In genomic region chr13:100014906-100015895, GRCm38 (mm10) we compare ENCODE assay signal across 7 mouse cellular contexts. TPM values are rescaled to one million over a fixed set of nuclear protein-coding genes. Genes with fewer than 3 reads are reported as not detected.
DNase-seq lines count a peak whose midpoint lies in the region; ATAC-seq and TF ChIP-seq lines count a peak whose summit lies in the region.

Gene Mccc2 (minus strand): TSS chr13:100015639.

- H3K36me3 ChIP-seq in embryonic facial prominence, embryonic 10.5 days (replicated peaks), result peaks cover 5% of the 10 kb centered on the region
- H3K36me3 ChIP-seq in intestine, postnatal 0 days (ENCODE audit: control insufficient read depth, insufficient read depth), result 0 out of 2 replicates have a peak, but pooled peaks cover 3% of the 10 kb centered on the region
- peaks cover 5% of the 10 kb centered on the region; the same call in 1 of the 2 replicates for H3K36me3 ChIP-seq in midbrain, embryonic 12.5 days
- H3K36me3 ChIP-seq in small intestine, adult 2 months (ENCODE audit: control insufficient read depth, insufficient read depth, low read length), result 0 out of 2 replicates have a peak, but pooled peaks cover 1% of the 10 kb centered on the region

- 5% methylated on average over 47 of the region's 47 CpGs for WGBS in embryonic facial prominence, embryonic 10.5 days
- 1% methylated on average over 46 of the region's 47 CpGs for WGBS in intestine, postnatal 0 days
- 5% methylated on average over 47 of the region's 47 CpGs for WGBS in midbrain, embryonic 12.5 days
- 1% methylated on average over 47 of the region's 47 CpGs for WGBS in small intestine, adult 2 months

- TF ChIP-seq POLR2A in small intestine, adult 2 months (IDR thresholded peaks at IDR 0.05; ENCODE audit: low read depth, low read length), result peak; percentile 57; the same call in 1 of the 2 replicates

- H3K9ac ChIP-seq in intestine, postnatal 0 days (ENCODE audit: low read depth, low read length), result peak within 1 kb of the TSS; percentile 60
- peak within 1 kb of the TSS; percentile 81 for H3K9ac ChIP-seq in midbrain, embryonic 12.5 days (replicated peaks)

- TF ChIP-seq CTCF in intestine, postnatal 0 days (IDR thresholded peaks at IDR 0.05; ENCODE audit: low read depth), result no peak
- TF ChIP-seq CTCF in small intestine, adult 2 months (IDR thresholded peaks at IDR 0.05; ENCODE audit: extremely low read depth, insufficient read length, insufficient replicate concordance, low read depth, low read length), result no peak

- H3K4me1 ChIP-seq in embryonic facial prominence, embryonic 10.5 days, result peaks cover 22% of the 10 kb centered on the region
- 0 out of 2 replicates have a peak, but pooled peaks cover 7% of the 10 kb centered on the region for H3K4me1 ChIP-seq in intestine, postnatal 0 days (replicated peaks; ENCODE audit: control insufficient read depth, insufficient read depth, low read length)
- peaks cover 14% of the 10 kb centered on the region for H3K4me1 ChIP-seq in midbrain, embryonic 12.5 days
- no peaks in the 10 kb centered on the region; the same call in 1 of the 2 replicates for H3K4me1 ChIP-seq in small intestine, adult 2 months (ENCODE audit: control insufficient read depth, insufficient read depth, insufficient read length, low read length)

- peak within 1 kb of the TSS; percentile 83 for H3K4me2 ChIP-seq in intestine, postnatal 0 days (replicated peaks; ENCODE audit: low read depth)
- H3K4me2 ChIP-seq in midbrain, embryonic 12.5 days (replicated peaks), result peak within 1 kb of the TSS; percentile 88

- H3K27ac ChIP-seq in embryonic facial prominence, embryonic 10.5 days (replicated peaks), result peak within 1 kb of the TSS; percentile 86
- no peak within 1 kb of the TSS for H3K27ac ChIP-seq in intestine, postnatal 0 days (ENCODE audit: low read depth, low read length)
- H3K27ac ChIP-seq in midbrain, embryonic 12.5 days (replicated peaks), result peak within 1 kb of the TSS; percentile 4; the same call in 1 of the 2 replicates
- peak within 1 kb of the TSS; percentile 1; the same call in 1 of the 2 replicates for H3K27ac ChIP-seq in small intestine, adult 2 months (ENCODE audit: insufficient read depth, low read depth, low read length)

- intact Hi-C loops in left cerebral cortex, postnatal 4 days (cut with DNase I), result loop anchor here (5.0 kb wide), 1 partner anchor 153 kb away; no protein-coding TSS in a partner anchor

- peak; percentile 100 for ATAC-seq in intestine, postnatal 0 days
- ATAC-seq in midbrain, embryonic 12.5 days (ENCODE audit: low FRiP score, low read depth), result peak; percentile 100

- peak within 1 kb of the TSS; percentile 80 for H3K4me3 ChIP-seq in embryonic facial prominence, embryonic 10.5 days
- H3K4me3 ChIP-seq in intestine, postnatal 0 days (ENCODE audit: low read depth, low read length), result peak within 1 kb of the TSS; percentile 58
- peak within 1 kb of the TSS; percentile 68 for H3K4me3 ChIP-seq in midbrain, embryonic 12.5 days
- peak within 1 kb of the TSS; percentile 77 for H3K4me3 ChIP-seq in small intestine, adult 2 months (ENCODE audit: low read depth, low read length)

- peak; percentile 91 for DNase-seq in adrenal gland, postnatal 10 days
- DNase-seq in embryonic facial prominence, embryonic 10.5 days (ENCODE audit: low spot score), result peak; percentile 94
- no peak for DNase-seq in gonadal fat pad, adult 2 months (ENCODE audit: low read depth)
- DNase-seq in left cerebral cortex, postnatal 4 days, result peak; percentile 89

- H3K9me3 ChIP-seq in embryonic facial prominence, embryonic 10.5 days, result no peaks in the 10 kb centered on the region
- H3K9me3 ChIP-seq in intestine, postnatal 0 days (ENCODE audit: control insufficient read depth), result no peaks in the 10 kb centered on the region
- H3K9me3 ChIP-seq in midbrain, embryonic 12.5 days, result no peaks in the 10 kb centered on the region

- no peaks in the 10 kb centered on the region for H3K27me3 ChIP-seq in embryonic facial prominence, embryonic 10.5 days (replicated peaks; ENCODE audit: low read depth, poor library complexity, severe bottlenecking)
- H3K27me3 ChIP-seq in intestine, postnatal 0 days (replicated peaks; ENCODE audit: control insufficient read depth, insufficient read depth, low read length), result no peaks in the 10 kb centered on the region
- no peaks in the 10 kb centered on the region for H3K27me3 ChIP-seq in midbrain, embryonic 12.5 days
- no peaks in the 10 kb centered on the region for H3K27me3 ChIP-seq in small intestine, adult 2 months (ENCODE audit: control insufficient read depth, insufficient read depth, low read length)

RNA-seq across cellular contexts. Expression of gene Mccc2, which starts in this region (rescaled TPM):
- total RNA-seq in adrenal gland, postnatal 10 days (2021), result 10 to 100 TPM; 79.5 to 88.6 TPM
- polyA plus RNA-seq in embryonic facial prominence, embryonic 10.5 days (2016; fragmentation: Nextera tagmentation; extraction: Ambion mirVana), result 44.7 and 47.3 TPM in 2 replicates
- 38.8 and 50.0 TPM in 2 replicates for polyA plus RNA-seq in gonadal fat pad, adult 2 months (2012; rRNA removed)
- polyA plus RNA-seq in intestine, postnatal 0 days (2015; fragmentation: Nextera tagmentation; extraction: Ambion mirVana), result 13.2 and 13.3 TPM in 2 replicates
- 10 to 100 TPM; 29.1 to 34.0 TPM for total RNA-seq in left cerebral cortex, postnatal 4 days (2021)
- 31.3 and 34.7 TPM in 2 replicates for polyA plus RNA-seq in midbrain, embryonic 12.5 days (2016; fragmentation: Nextera tagmentation; extraction: Ambion mirVana)
- polyA plus RNA-seq in small intestine, adult 2 months (2012; rRNA removed), result 6.8 and 7.5 TPM in 2 replicates
